Mouse (Mus musculus) CH12.LX (cell line): ENCODE measurements around the gene Adgb. TPM values are rescaled to one million over a fixed set of nuclear protein-coding genes. Genes with fewer than 3 reads are reported as not detected.

Experiments
- DNase-seq: peaks from one replicate; pipeline ENCODE4 v3.0.0-alpha.2; 2013; ENCODE audit errors: extremely low read depth
- H3K27ac ChIP-seq: 2 replicates; pipeline ENCODE4 v1.5.1; 2012; ENCODE audit warnings: low read depth, mild to moderate bottlenecking, control low read depth, moderate library complexity; ENCODE audit not compliant: insufficient read depth
- H3K27me3 ChIP-seq: replicated peaks from 2 replicates; pipeline ENCODE3; 2012; ENCODE audit warnings: inconsistent platforms
- H3K36me3 ChIP-seq, 2 experiments: replicated peaks in 1 of 2; 2 replicates each; pipeline versions ENCODE3 to v1.6.1; 2012; ENCODE audit warnings: inconsistent platforms in 1 of 2, low read length in 1 of 2, mild to moderate bottlenecking in 1 of 2, mixed read lengths in 1 of 2, moderate library complexity in 1 of 2; ENCODE audit not compliant: control insufficient read depth in 1 of 2, insufficient read depth in 1 of 2
- H3K4me1 ChIP-seq, 2 experiments: 2 replicates each; pipeline ENCODE4 v1.6.1; 2012; ENCODE audit warnings: inconsistent platforms in 1 of 2, moderate library complexity in 1 of 2; ENCODE audit not compliant: insufficient read depth in 2 of 2, control insufficient read depth in 1 of 2
- H3K4me2 ChIP-seq: 2 replicates; pipeline ENCODE4 v1.6.1; 2012; ENCODE audit warnings: low read depth, mild to moderate bottlenecking, control low read depth; ENCODE audit not compliant: poor library complexity, insufficient read depth, severe bottlenecking
- H3K4me3 ChIP-seq, 3 experiments: fragments of 150-350 bp in 1 of 3; sonication (generic) in 1 of 3; replicated peaks in 1 of 3; 2 replicates each; pipeline versions ENCODE3 to v1.5.1; 2011 to 2012; ENCODE audit warnings: low read depth in 2 of 3, low read length in 2 of 3, mild to moderate bottlenecking in 2 of 3, moderate library complexity in 2 of 3, control low read depth in 1 of 3, improper control_type of control experiment in 1 of 3, inconsistent platforms in 1 of 3, mixed read lengths in 1 of 3; ENCODE audit not compliant: poor library complexity in 1 of 3
- H3K79me2 ChIP-seq: replicated peaks from 2 replicates; pipeline ENCODE4 v1.6.1; 2012; ENCODE audit warnings: mild to moderate bottlenecking, moderate library complexity; ENCODE audit not compliant: control insufficient read depth, poor library complexity, insufficient read depth, severe bottlenecking; ENCODE audit errors: extremely low read depth
- H3K9ac ChIP-seq: 2 replicates; pipeline ENCODE4 v1.6.1; 2012; ENCODE audit warnings: low read depth, mild to moderate bottlenecking, control low read depth, moderate library complexity; ENCODE audit not compliant: insufficient read depth
- H3K9me3 ChIP-seq: replicated peaks from 2 replicates; pipeline ENCODE3; 2012; ENCODE audit warnings: low read length, inconsistent platforms, mixed read lengths
- BHLHE40 ChIP-seq: IDR thresholded peaks from 2 replicates; pipeline ENCODE4 v1.6.1; 2011; ENCODE audit warnings: mild to moderate bottlenecking, low read depth, low read length, improper control_type of control experiment
- CHD1 ChIP-seq: IDR thresholded peaks from 2 replicates; pipeline ENCODE4 v1.6.1; 2012; ENCODE audit warnings: low read depth, low read length, improper control_type of control experiment, inconsistent platforms
- CTCF ChIP-seq, 2 experiments: IDR thresholded peaks in 1 of 2; conservative IDR thresholded peaks in 1 of 2; 2 replicates each; pipeline ENCODE4 v1.5.1; 2011 to 2012; ENCODE audit warnings: low read depth in 2 of 2, low read length in 2 of 2, improper control_type of control experiment in 1 of 2, inconsistent platforms in 1 of 2, mild to moderate bottlenecking in 1 of 2, moderate library complexity in 1 of 2
- E2F4 ChIP-seq: IDR thresholded peaks from 2 replicates; pipeline ENCODE4 v1.6.1; 2011; ENCODE audit warnings: low read depth, low read length, improper control_type of control experiment; ENCODE audit not compliant: insufficient replicate concordance
- ELF1 ChIP-seq: IDR thresholded peaks from 2 replicates; pipeline ENCODE4 v1.6.1; 2014; ENCODE audit warnings: low read depth, mild to moderate bottlenecking, inconsistent platforms, low read length, improper control_type of control experiment
- GABPA ChIP-seq: IDR thresholded peaks from 2 replicates; pipeline ENCODE4 v1.6.1; 2012; ENCODE audit warnings: low read depth, low read length, improper control_type of control experiment, inconsistent platforms; ENCODE audit not compliant: insufficient replicate concordance
- IRF4 ChIP-seq: IDR thresholded peaks from 2 replicates; pipeline ENCODE4 v1.6.1; 2014; ENCODE audit warnings: low read depth, mild to moderate bottlenecking, inconsistent platforms, low read length, improper control_type of control experiment
- JUND ChIP-seq: conservative IDR thresholded peaks from 2 replicates; pipeline ENCODE4 v1.6.1; 2011; ENCODE audit warnings: low read depth, low read length, improper control_type of control experiment
- POLR2AphosphoS2 ChIP-seq: IDR thresholded peaks from 2 replicates; pipeline ENCODE4 v1.6.1; 2011; ENCODE audit warnings: low read depth, low read length, improper control_type of control experiment
- RAD21 ChIP-seq: IDR thresholded peaks from 2 replicates; pipeline ENCODE4 v1.6.1; 2011; ENCODE audit warnings: low read depth, mild to moderate bottlenecking, low read length, improper control_type of control experiment, moderate library complexity
- SIN3A ChIP-seq: IDR thresholded peaks from 2 replicates; pipeline ENCODE4 v1.6.1; 2012; ENCODE audit warnings: low read length, improper control_type of control experiment, inconsistent platforms
- SMC3 ChIP-seq: IDR thresholded peaks from 2 replicates; pipeline ENCODE4 v1.6.1; 2011; ENCODE audit warnings: low read depth, low read length, improper control_type of control experiment
- TBP ChIP-seq: conservative IDR thresholded peaks from 2 replicates; pipeline ENCODE4 v1.6.1; 2011; ENCODE audit warnings: low read depth, low read length, improper control_type of control experiment
- TCF12 ChIP-seq: IDR thresholded peaks from 2 replicates; pipeline ENCODE4 v1.6.1; 2014; ENCODE audit warnings: low read depth, mild to moderate bottlenecking, inconsistent platforms, low read length, improper control_type of control experiment
- UBTF ChIP-seq: IDR thresholded peaks from 2 replicates; pipeline ENCODE4 v1.6.1; 2012; ENCODE audit warnings: low read depth, mild to moderate bottlenecking, inconsistent platforms, low read length, improper control_type of control experiment, moderate library complexity
- USF2 ChIP-seq: conservative IDR thresholded peaks from 2 replicates; pipeline ENCODE4 v1.6.1; 2011; ENCODE audit warnings: low read depth, low read length, improper control_type of control experiment
- ZC3H11A ChIP-seq: IDR thresholded peaks from 2 replicates; pipeline ENCODE4 v1.6.1; 2012; ENCODE audit warnings: low read depth, mild to moderate bottlenecking, inconsistent platforms, low read length, improper control_type of control experiment
- ZKSCAN1 ChIP-seq: IDR thresholded peaks from 2 replicates; pipeline ENCODE4 v1.6.1; 2012; ENCODE audit warnings: low read depth, inconsistent platforms, low read length, improper control_type of control experiment, borderline replicate concordance
- ZNF384 ChIP-seq: IDR thresholded peaks from 2 replicates; pipeline ENCODE4 v1.6.1; 2012; ENCODE audit warnings: low read depth, low read length, improper control_type of control experiment, inconsistent platforms
- dilution Hi-C: fragments of 300-500 bp; cut with MboI; formaldehyde crosslinking; loops from 2 replicates; pipeline ENCODE4 v1.14.3; 2020; ENCODE audit warnings: low sequenced_read_pairs; ENCODE audit not compliant: extremely low pct_unique_long_range_greater_than_20kb, extremely low pct_ligation_motif_present
- in situ Hi-C: fragments of 300-500 bp; cut with MboI; formaldehyde crosslinking; loops from 3 replicates; pipeline ENCODE4 v1.14.3; 2019; ENCODE audit warnings: low sequenced_read_pairs, low pct_ligation_motif_present, low pct_unique_long_range_greater_than_20kb, mixed read lengths
- polyA plus RNA-seq: library from polyadenylated mRNA; unstranded; fragments of >175 nt; gene quantifications from 2 replicates; pipeline ENCODE4 v1.2.1, GENCODE M21; 2012; ENCODE audit warnings: low read depth; ENCODE audit not compliant: insufficient read length
- total RNA-seq, 2 experiments: library from RNA; depleted of rRNA; stranded (reverse); fragments of 300-350 nt in 1 of 2; fragments of >200 nt in 1 of 2; gene quantifications; 2 replicates each; pipeline ENCODE4 v1.2.3; 2012 to 2014

Adgb gene
- total and polyA plus RNA-seq, 3 experiments = not detected

- Histone ChIP-seq H3K36me3 (no peaks in the 10 kb centered on the region), H3K79me2 (no peaks in the 10 kb centered on the region), H3K4me3 (no peak overlapping the region), H3K4me2 (no peak overlapping the region), H3K9ac (no peak overlapping the region), H3K27me3 (no peaks in the 10 kb centered on the region), H3K9me3 (no peaks in the 10 kb centered on the region), H3K4me1 (no peaks in the 10 kb centered on the region), H3K27ac (no peak overlapping the region)
- dilution Hi-C loops = no loop called here
- DNase-seq = peak; percentile 40
- TF ChIP-seq UBTF = no peak
- no peak for TF ChIP-seq ZNF384
- peak; percentile 86 for TF ChIP-seq RAD21
- no peak for TF ChIP-seq GABPA
- no peak for TF ChIP-seq BHLHE40
- peak; percentile 12 to 68; a peak in 2 of 4 replicates for TF ChIP-seq CTCF (conservative IDR thresholded peaks at IDR 0.05 in 1 of 2, IDR thresholded peaks at IDR 0.05 in 1 of 2; ENCODE audit: low read depth in 2 of 2, low read length in 2 of 2)
- TF ChIP-seq ZC3H11A = no peak
- peak; percentile 48 for TF ChIP-seq SMC3
- in situ Hi-C loops = no loop called here
Measured at GRCm38 (mm10) chr10:10408166-10408565, 64.0 kb downstream of the Adgb start.

DNA sequence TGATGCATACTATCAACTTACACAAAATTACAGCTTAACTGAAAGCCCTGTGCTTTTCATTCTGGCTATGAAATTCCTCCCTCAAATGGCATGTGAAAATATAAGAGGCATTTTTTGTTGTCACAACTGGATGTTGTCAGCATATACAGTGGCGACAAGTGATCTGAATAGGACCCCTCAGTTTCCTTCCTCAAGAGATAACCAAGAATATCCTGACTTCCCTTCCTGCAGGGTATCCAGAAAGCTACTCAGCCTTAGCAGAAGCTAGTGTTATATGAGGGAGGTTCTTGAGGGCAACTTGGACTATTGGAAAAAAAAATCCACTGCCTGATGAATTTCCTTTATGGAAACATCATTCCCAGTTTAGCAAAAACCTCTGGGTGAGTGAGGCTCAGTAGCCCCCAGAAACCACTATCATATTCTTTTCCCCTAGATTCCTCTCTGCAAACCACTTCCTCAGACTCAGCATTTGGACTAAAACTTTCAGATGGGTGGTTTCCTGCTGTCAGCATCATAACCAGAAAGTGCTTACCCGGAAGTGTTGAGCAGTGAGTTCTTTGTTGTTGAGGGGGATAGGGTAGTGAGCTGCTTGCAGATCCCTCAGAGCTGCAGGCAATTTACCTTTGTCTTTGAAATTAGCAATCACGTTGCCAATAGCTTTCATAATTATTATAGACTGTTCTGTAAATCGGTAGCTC is 76.2 kb downstream of the Adgb start:
- dilution Hi-C loops = no loop called here
- H3K4me1 ChIP-seq = no peaks in the 10 kb centered on the region
- TF ChIP-seq ZKSCAN1 (no peak), ELF1 (0 out of 2 replicates have a peak, but pooled peaks have one; percentile 16), TBP (no peak), TCF12 (no peak), POLR2AphosphoS2 (no peak)
- no peak overlapping the region for H3K27ac ChIP-seq
- no peaks in the 10 kb centered on the region for H3K9me3 ChIP-seq
- H3K36me3 ChIP-seq = no peaks in the 10 kb centered on the region
- H3K27me3 ChIP-seq = no peaks in the 10 kb centered on the region
- no peak for DNase-seq
- no peak overlapping the region for H3K4me3 ChIP-seq
- H3K79me2 ChIP-seq = no peaks in the 10 kb centered on the region
- H3K9ac ChIP-seq = no peak overlapping the region
- in situ Hi-C loops = no loop called here
- no peak overlapping the region for H3K4me2 ChIP-seq

DNA sequence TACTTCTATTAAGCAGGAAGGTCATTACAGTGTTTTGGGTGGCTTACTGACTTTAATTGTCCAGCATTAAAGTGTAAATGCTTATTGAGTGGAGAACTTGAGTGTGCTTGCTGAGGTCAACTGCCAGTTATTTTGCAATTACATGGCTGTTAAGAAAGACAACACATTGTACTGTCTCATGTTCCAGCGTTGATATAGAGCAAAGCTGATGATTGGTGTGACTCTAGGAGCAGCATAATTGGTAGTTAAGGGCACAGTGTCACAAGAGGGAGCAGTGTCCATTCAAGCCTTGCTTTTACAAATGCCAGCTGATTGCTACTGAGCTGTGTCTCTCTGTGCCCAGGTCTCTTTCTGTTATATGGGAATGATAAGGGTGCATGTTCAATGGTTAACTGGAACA is 97.5 kb downstream of the Adgb start:
- Histone ChIP-seq H3K27ac (no peak overlapping the region), H3K9ac (no peak overlapping the region), H3K27me3 (no peaks in the 10 kb centered on the region), H3K4me3 (no peak overlapping the region), H3K36me3 (no peaks in the 10 kb centered on the region), H3K4me1 (no peaks in the 10 kb centered on the region), H3K4me2 (no peak overlapping the region), H3K79me2 (no peaks in the 10 kb centered on the region), H3K9me3 (no peaks in the 10 kb centered on the region)
- DNase-seq = no peak
- in situ Hi-C loops (no loop called here), dilution Hi-C loops (no loop called here)
- TF ChIP-seq CHD1 (no peak), E2F4 (no peak), IRF4 (no peak), ELF1 (no peak), JUND (no peak), SIN3A (no peak), USF2 (no peak)
